Mouse (Mus musculus): ENCODE results near the gene Lancl2.

Gene Lancl2

DNA sequence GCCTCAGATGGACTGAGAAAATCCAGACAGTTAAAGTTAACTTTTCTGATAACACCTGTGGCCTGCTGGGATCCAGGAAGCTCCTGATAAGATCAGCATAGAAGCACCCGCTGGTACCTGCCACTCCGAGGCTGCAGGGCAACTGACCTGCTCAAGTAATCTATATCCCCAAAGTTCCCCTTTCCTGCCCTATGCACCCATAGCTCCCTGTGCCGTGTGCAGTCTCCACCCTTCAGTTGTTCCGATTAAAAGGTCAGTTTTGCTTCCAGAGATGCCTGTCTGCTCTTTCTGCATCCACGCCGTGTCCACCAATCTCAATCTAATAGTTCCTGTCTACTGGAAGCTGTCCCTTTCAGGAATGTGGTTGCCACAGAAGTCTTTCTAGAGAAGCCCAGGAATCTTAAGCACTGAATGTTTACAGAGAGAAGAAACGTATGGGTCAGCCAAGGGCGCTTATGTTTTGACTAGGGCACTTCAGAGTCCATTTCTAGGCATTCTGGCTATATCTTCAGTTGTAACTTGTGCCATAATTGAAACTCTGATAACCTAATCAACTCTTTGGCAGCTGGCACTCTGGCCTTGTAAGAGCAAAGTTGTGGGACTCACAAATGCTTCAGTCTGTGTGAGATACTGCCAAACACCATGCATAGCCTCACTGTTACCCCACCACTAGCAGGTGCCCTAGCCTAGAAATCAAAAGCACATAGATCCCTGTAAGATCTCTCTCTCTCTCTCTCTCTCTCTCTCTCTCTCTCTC lies 65.0 kb downstream of the Lancl2 start:
- no peak for DNase-seq (ENCODE audit: low spot score)

DNA sequence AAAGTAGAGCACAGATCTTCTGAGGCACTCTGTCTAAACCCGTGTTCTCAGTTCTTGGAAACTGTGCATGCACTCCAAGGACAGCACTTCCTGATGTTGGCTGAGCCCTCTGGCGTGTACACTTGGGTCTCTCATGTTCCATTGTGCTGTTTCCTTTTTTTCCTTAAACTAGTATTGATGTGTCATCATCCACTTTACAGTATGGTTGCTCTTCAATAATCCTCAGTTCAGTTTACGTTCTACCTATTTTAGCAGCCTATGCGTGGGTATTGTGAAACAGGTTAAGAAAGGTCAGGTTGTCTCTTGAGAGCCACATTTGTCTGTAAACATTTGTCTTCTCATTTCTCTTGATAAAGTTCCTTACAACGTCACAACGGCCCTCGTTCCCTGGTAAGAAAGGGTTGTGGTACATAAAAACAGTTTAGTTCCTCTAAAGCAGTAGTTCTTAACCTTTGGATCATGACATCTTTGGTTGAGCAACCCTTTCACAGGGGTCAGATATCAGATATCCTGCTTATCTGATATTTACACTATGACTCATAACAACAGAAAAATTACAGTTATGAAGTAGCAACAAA lies 66.7 kb downstream of the Lancl2 start:
- DNase-seq (ENCODE audit: low spot score): no peak

DNA sequence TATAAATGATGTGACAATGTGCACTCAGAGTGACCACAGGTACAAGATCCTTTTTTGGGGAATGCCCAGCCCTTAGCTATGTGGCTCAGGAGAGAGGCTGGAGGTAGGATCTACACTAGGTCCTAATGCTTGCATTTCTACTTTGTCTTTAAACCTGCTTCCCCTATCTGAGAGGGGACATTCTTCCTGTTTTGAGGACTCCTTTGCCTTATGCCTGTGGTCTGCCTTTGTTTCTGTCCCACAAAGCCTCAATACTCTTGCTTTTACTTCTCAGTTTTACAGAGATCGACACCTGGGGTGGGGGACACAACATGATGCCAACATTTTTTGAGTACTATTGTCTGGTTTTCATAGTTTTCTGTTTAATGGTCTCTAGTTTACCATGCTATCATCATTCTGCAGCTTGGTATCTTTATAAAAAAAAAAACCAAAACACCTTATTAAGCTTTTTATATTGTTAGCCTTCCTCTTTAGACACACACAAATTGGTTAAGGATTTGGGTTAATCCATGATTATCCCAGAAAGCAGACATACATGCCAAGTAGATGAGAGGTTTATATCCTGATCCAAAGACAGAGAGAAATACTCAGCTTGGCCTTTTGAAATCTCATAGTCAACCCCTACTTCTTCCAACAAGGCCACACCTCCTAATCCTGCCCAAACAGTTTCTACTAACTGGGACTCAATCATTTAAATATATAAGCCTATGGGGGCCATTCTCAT lies 68.3 kb downstream of the Lancl2 start:
- no peak for DNase-seq (ENCODE audit: low spot score)

DNA sequence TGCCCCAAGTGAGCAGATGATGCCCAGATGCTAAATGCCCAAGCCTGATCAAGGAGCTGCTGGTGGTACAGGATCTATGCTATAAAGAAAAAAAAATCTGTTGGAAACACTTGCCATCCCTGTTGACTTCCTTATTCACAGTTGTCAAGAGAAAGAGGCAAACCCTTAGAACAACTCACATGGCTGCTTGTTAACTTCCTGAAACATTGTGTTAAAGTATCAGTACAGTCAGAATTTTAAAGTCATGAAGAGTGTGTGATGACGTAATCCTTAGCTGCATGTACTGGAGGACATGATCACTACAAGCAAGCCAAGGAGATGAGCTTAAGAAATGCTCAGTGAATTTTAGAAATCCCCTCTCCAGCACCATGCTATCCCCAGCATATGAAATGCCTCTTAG lies 71.5 kb downstream of the Lancl2 start:
- no peak for DNase-seq (ENCODE audit: low spot score)

DNA sequence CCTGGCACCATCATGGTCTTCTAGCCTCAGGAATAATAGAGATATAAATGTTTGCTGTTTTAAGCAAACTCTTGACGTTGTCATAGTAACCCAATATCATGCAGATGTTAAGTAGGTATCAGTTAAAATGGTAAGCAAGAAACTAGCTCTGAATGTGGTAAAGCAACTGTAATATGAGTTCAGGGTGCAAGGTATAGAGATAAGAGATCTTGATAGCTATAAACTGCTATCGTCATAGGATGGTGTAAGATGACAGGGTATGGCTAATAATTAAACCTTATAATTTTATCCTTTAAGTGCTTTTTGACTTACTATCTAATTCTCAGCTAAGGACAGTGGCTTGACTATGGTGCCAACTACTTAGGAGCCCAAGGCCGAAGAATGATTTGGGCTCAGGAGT lies 78.0 kb downstream of the Lancl2 start:
- DNase-seq (ENCODE audit: low spot score): no peak

DNA sequence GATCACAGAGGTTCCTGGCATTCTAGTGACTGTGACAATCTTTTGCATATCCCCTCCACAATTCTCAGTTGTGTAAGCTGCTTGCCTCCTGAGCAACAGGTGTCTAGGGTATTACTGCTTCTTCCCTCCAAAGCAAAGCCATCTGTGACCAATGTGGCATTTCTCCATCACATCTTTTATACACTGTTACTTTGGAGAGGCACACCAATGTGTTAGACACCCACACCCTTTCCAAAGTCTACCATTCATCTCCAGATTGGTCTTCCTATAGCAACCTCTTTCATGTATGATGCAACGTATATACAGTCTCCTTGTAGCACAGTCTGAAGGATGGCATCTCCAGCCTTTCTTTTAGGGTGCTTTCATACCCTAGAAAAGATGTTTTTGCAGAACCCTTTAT lies 80.3 kb downstream of the Lancl2 start:
- DNase-seq (ENCODE audit: low spot score): no peak

DNA sequence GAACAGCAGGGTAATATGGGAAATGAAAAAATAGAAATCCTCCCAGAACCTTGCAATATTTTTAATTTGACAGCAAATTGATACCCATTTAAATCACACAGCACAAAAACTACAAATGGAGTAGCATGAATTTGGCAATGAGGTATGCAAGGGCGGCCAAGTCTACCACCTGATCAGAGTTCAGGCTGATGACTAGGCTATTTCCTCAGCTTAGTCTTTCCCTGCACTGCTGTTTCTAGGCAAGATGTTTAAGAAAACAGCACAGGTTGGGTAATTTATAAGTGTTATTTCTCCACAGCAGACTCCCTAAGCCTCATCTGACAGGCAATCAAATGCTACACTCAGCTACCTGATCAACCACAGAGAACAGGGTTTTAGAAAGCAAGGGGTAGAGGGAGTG lies 81.9 kb downstream of the Lancl2 start:
- DNase-seq (ENCODE audit: low spot score): no peak

DNA sequence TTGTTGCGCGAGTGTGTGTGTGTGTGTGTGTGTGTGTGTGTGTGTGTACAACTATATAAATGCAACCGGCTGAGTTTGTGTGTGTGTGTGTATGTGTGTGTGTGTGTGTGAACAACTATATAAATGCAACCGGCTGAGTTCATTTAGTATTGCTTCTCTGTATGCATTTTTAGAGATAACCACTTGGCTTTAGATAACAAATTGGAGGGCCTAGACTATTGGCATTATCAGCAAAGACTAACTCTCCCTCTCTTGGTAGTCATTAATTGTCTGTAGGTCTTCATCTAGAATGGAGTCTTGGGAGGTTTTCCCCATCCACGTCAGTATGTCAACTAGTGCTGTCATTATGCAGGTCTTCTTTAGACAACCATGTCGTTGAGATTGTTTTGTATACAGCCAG lies 85.0 kb downstream of the Lancl2 start:
- no peak for DNase-seq (ENCODE audit: low spot score)

Measured in urinary bladder, postnatal 14 days (tissue).